Mouse (Mus musculus) limb, embryonic 11.5 days (tissue): ENCODE measurements around the gene Itk. TPM values are rescaled to one million over a fixed set of nuclear protein-coding genes. Genes with fewer than 3 reads are reported as not detected.

Experiments
- ATAC-seq: fragments of 200-750 bp; cut with Nextera tagmentation; 2 replicates; pipeline ENCODE4 v1.8.0; 2017; ENCODE audit warnings: low read depth; ENCODE audit not compliant: insufficient number of reproducible peaks, low FRiP score, low TSS enrichment
- DNase-seq: peaks from one replicate; pipeline ENCODE4 v3.0.0-alpha.2; 2015; ENCODE audit warnings: low spot score
- H3K27ac ChIP-seq: fragments of 300-500 bp; sonication (generic); replicated peaks from 2 replicates; pipeline ENCODE4 v1.5.1; 2014; ENCODE audit warnings: low read depth, mild to moderate bottlenecking, low read length
- H3K27me3 ChIP-seq: fragments of 300-500 bp; sonication (generic); 2 replicates; pipeline ENCODE4 v1.6.1; 2014; ENCODE audit warnings: mild to moderate bottlenecking, low read length, mixed read lengths; ENCODE audit not compliant: control insufficient read depth, insufficient read depth
- H3K36me3 ChIP-seq: fragments of 300-500 bp; sonication (generic); 2 replicates; pipeline ENCODE4 v1.6.1; 2014; ENCODE audit warnings: mild to moderate bottlenecking, low read length, moderate library complexity, mixed read lengths; ENCODE audit not compliant: control insufficient read depth, insufficient read depth
- H3K4me1 ChIP-seq: fragments of 300-500 bp; sonication (generic); 2 replicates; pipeline ENCODE4 v1.6.1; 2014; ENCODE audit warnings: low read length, mixed read lengths; ENCODE audit not compliant: control insufficient read depth, insufficient read depth
- H3K4me2 ChIP-seq: fragments of 300-500 bp; sonication (generic); 2 replicates; pipeline ENCODE4 v1.6.1; 2014; ENCODE audit warnings: low read depth, mild to moderate bottlenecking, moderate library complexity; ENCODE audit not compliant: severe bottlenecking
- H3K4me3 ChIP-seq: fragments of 300-500 bp; sonication (generic); 2 replicates; pipeline ENCODE4 v1.5.1; 2014; ENCODE audit warnings: low read depth, low read length
- H3K9ac ChIP-seq: fragments of 300-500 bp; sonication (generic); 2 replicates; pipeline ENCODE4 v1.6.1; 2014; ENCODE audit warnings: mild to moderate bottlenecking, low read length
- H3K9me3 ChIP-seq: fragments of 300-500 bp; sonication (generic); 2 replicates; pipeline ENCODE4 v1.6.1; 2016; ENCODE audit warnings: low read length; ENCODE audit not compliant: control insufficient read depth
- WGBS: fragments of 180-500 bp; shearing (Covaris S2); extraction: QIAGEN DNeasy Blood & Tissue Kit; methylation state at CpG from one replicate; pipeline ENCODE4 v1.1.7; 2014; 5-methylcytosine and 5-hydroxymethylcytosine counted together
- polyA plus RNA-seq: library from polyadenylated mRNA; unstranded; fragments of >200 nt; fragmentation: Nextera tagmentation; extraction: Ambion mirVana; gene quantifications from 2 replicates; pipeline ENCODE4 v1.2.1, GENCODE M21; 2014

Gene Itk
- polyA plus RNA-seq, 1 experiment from 2014 or later, result not detected

- no peak overlapping the region for H3K9ac ChIP-seq
- WGBS, result 69% methylated on average over 10 of the region's 10 CpGs
- H3K27ac ChIP-seq, result no peak overlapping the region
- H3K27me3 ChIP-seq, result no peaks in the 10 kb centered on the region
- ATAC-seq, result no peak
- no peak for DNase-seq
- peaks cover 17% of the 10 kb centered on the region for H3K4me1 ChIP-seq
- no peaks in the 10 kb centered on the region for H3K36me3 ChIP-seq
- no peak overlapping the region for H3K4me2 ChIP-seq
- H3K9me3 ChIP-seq, result no peaks in the 10 kb centered on the region
- no peak overlapping the region for H3K4me3 ChIP-seq
Measured at GRCm38 (mm10) chr11:46309808-46310555, 79.3 kb downstream of the Itk start.

- H3K9me3 ChIP-seq, result no peaks in the 10 kb centered on the region
- H3K9ac ChIP-seq, result no peak overlapping the region
- no peak overlapping the region for H3K27ac ChIP-seq
- DNase-seq (no peak), ATAC-seq (no peak)
- H3K36me3 ChIP-seq, result no peaks in the 10 kb centered on the region
- no peaks in the 10 kb centered on the region for H3K27me3 ChIP-seq
- no peak overlapping the region for H3K4me3 ChIP-seq
- 90% methylated on average over 20 of the region's 20 CpGs for WGBS
- peaks cover 20% of the 10 kb centered on the region for H3K4me1 ChIP-seq
- no peak overlapping the region for H3K4me2 ChIP-seq
Measured at GRCm38 (mm10) chr11:46309111-46309741, 80.1 kb downstream of the Itk start.

DNA sequence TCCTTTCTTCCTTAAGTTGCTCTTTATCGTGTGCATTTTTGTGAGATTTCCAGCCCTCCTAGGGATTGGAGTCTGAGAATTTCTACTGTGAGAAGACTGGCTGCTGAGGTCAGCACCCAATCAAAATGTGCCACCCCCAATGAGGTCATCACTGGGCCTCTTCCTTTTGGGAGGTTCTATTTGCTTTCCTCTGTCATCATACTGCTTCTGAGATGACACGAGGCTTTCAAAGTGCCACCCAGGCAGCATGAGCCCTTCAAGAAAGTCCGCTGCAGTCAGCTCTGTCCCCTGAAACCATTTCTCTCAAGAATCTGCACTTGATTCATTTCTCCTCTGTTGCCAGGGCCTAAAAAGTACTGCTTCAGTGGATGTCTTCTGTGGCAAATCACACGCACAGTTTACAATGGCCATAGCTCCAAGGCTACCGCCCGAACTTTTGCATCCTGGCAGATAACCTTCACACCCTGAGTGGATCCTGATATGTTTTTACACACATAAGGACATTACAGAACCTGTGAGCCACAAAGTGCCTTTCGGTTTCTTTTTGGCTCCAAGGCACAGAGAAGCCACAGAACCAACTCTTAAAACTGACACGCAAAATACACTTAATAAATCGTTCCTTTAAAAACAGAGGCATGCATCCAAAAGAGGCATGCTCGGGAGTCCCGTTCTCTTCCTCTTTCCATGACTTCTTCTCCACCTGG, 80.9 kb downstream of the Itk start:
- DNase-seq (no peak), ATAC-seq (no peak)
- no peak overlapping the region for H3K4me3 ChIP-seq
- H3K4me1 ChIP-seq, result peaks cover 20% of the 10 kb centered on the region
- 91% methylated on average over 11 of the region's 11 CpGs for WGBS
- H3K9ac ChIP-seq, result no peak overlapping the region
- H3K36me3 ChIP-seq, result no peaks in the 10 kb centered on the region
- no peaks in the 10 kb centered on the region for H3K9me3 ChIP-seq
- H3K27me3 ChIP-seq, result no peaks in the 10 kb centered on the region
- H3K4me2 ChIP-seq, result no peak overlapping the region
- H3K27ac ChIP-seq, result no peak overlapping the region

GRCm38 (mm10) chr11:46307768-46308167, 81.5 kb downstream of the Itk start:
- H3K27ac ChIP-seq, result no peak overlapping the region
- H3K36me3 ChIP-seq, result no peaks in the 10 kb centered on the region
- H3K4me3 ChIP-seq, result no peak overlapping the region
- no peaks in the 10 kb centered on the region for H3K9me3 ChIP-seq
- H3K27me3 ChIP-seq, result no peaks in the 10 kb centered on the region
- peaks cover 19% of the 10 kb centered on the region for H3K4me1 ChIP-seq
- no peak overlapping the region for H3K9ac ChIP-seq
- H3K4me2 ChIP-seq, result no peak overlapping the region
- DNase-seq, result no peak
- 88% methylated on average over 7 of the region's 7 CpGs for WGBS
- no peak for ATAC-seq

DNA sequence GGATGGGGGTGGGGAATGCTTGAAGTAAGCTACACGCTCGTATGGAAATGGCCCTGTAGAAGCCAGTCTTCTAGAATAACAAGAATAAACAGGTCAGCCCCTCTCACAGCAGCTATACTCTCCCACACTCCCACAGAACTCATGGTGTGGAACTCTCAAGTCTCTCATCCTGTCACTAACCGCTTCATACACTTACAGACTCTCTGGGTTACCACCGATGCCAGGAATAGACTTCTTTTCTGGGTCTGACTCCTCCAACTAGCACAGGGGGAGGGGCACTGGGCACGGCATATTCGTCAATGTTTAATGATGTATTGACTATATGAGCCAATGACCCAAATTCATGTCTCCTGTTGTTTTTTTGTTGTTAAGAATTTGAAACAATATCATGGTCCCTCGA, 82.5 kb downstream of the Itk start:
- Histone ChIP-seq H3K9ac (no peak overlapping the region), H3K27ac (no peak overlapping the region), H3K27me3 (no peaks in the 10 kb centered on the region), H3K9me3 (no peaks in the 10 kb centered on the region), H3K4me1 (peaks cover 15% of the 10 kb centered on the region; the same call in 1 of the 2 replicates), H3K36me3 (no peaks in the 10 kb centered on the region), H3K4me2 (no peak overlapping the region), H3K4me3 (no peak overlapping the region)
- no peak for DNase-seq
- no peak for ATAC-seq
- WGBS, result 90% methylated on average over 7 of the region's 7 CpGs

- no peaks in the 10 kb centered on the region for H3K9me3 ChIP-seq
- ATAC-seq (no peak), DNase-seq (no peak)
- no peak overlapping the region for H3K4me2 ChIP-seq
- H3K4me3 ChIP-seq, result no peak overlapping the region
- 85% methylated on average over 9 of the region's 9 CpGs for WGBS
- H3K4me1 ChIP-seq, result peaks cover 9% of the 10 kb centered on the region; the same call in 1 of the 2 replicates
- H3K27ac ChIP-seq, result no peak overlapping the region
- no peaks in the 10 kb centered on the region for H3K36me3 ChIP-seq
- no peaks in the 10 kb centered on the region for H3K27me3 ChIP-seq
- no peak overlapping the region for H3K9ac ChIP-seq
Measured at GRCm38 (mm10) chr11:46305881-46306520, 83.3 kb downstream of the Itk start.

GRCm38 (mm10) chr11:46304864-46305710, 84.2 kb downstream of the Itk start:
- H3K4me2 ChIP-seq, result no peak overlapping the region
- no peaks in the 10 kb centered on the region for H3K9me3 ChIP-seq
- ATAC-seq (no peak), DNase-seq (no peak)
- 80% methylated on average over 9 of the region's 9 CpGs for WGBS
- no peak overlapping the region for H3K9ac ChIP-seq
- H3K27ac ChIP-seq, result no peak overlapping the region
- H3K27me3 ChIP-seq, result no peaks in the 10 kb centered on the region
- no peaks in the 10 kb centered on the region for H3K36me3 ChIP-seq
- peaks cover 6% of the 10 kb centered on the region; the same call in 1 of the 2 replicates for H3K4me1 ChIP-seq
- H3K4me3 ChIP-seq, result no peak overlapping the region
